Mouse (Mus musculus): Measurements from ENCODE around the gene Ubqln4.

GRCm38 (mm10) chr3:88532689-88533511 lies 20.7 kb upstream of the Ubqln4 start:
- TF ChIP-seq CTCF (IDR thresholded peaks at IDR 0.05; ENCODE audit: low read depth) (no peak), EP300 (IDR thresholded peaks at IDR 0.05; ENCODE audit: low read depth) (no peak)

Measured in liver, embryonic 14.5 days (tissue).